Mouse (Mus musculus): ENCODE results near the gene Enah.
A peak's percentile ranks its signal among the peaks of the same experiment; 100 is the strongest.

Enah gene

GRCm38 (mm10) chr1:182019926-182020801 is at the start of gene Enah:
Enah (minus strand) TSS chr1:182019990.
- peak; percentile 29 for DNase-seq (ENCODE audit: low spot score)

- no peak for DNase-seq (ENCODE audit: low spot score)
These were observed 48.3 kb upstream of the Enah start for GRCm38 (mm10) chr1:182068136-182068535.

GRCm38 (mm10) chr1:182066527-182067465 is 47.0 kb upstream of the Enah start:
- DNase-seq (ENCODE audit: low spot score) = no peak

GRCm38 (mm10) chr1:182063716-182064115 is 43.9 kb upstream of the Enah start:
- DNase-seq (ENCODE audit: low spot score) = no peak

GRCm38 (mm10) chr1:182062801-182063200 is 43.0 kb upstream of the Enah start:
- DNase-seq (ENCODE audit: low spot score) = no peak

GRCm38 (mm10) chr1:182061203-182061602 is 41.4 kb upstream of the Enah start:
- DNase-seq (ENCODE audit: low spot score) = no peak

GRCm38 (mm10) chr1:182059806-182060205 is 40.0 kb upstream of the Enah start:
- DNase-seq (ENCODE audit: low spot score) = no peak

- DNase-seq (ENCODE audit: low spot score) = no peak
These were observed 38.2 kb upstream of the Enah start for GRCm38 (mm10) chr1:182057998-182058397.

- no peak for DNase-seq (ENCODE audit: low spot score)
These were observed 35.3 kb upstream of the Enah start for GRCm38 (mm10) chr1:182055122-182055521.

- DNase-seq (ENCODE audit: low spot score) = no peak
These were observed 34.9 kb upstream of the Enah start for GRCm38 (mm10) chr1:182054651-182055050.

GRCm38 (mm10) chr1:182052973-182053372 is 33.2 kb upstream of the Enah start:
- no peak for DNase-seq (ENCODE audit: low spot score)

- no peak for DNase-seq (ENCODE audit: low spot score)
These were observed 32.6 kb upstream of the Enah start for GRCm38 (mm10) chr1:182052385-182052784.

- no peak for DNase-seq (ENCODE audit: low spot score)
These were observed 30.0 kb upstream of the Enah start for GRCm38 (mm10) chr1:182049813-182050212.

- no peak for DNase-seq (ENCODE audit: low spot score)
These were observed 28.3 kb upstream of the Enah start for GRCm38 (mm10) chr1:182048101-182048500.

- DNase-seq (ENCODE audit: low spot score) = no peak
These were observed 27.4 kb upstream of the Enah start for GRCm38 (mm10) chr1:182047016-182047690.

GRCm38 (mm10) chr1:182045208-182045607 is 25.4 kb upstream of the Enah start:
- no peak for DNase-seq (ENCODE audit: low spot score)

GRCm38 (mm10) chr1:182040538-182040937 is 20.7 kb upstream of the Enah start:
- DNase-seq (ENCODE audit: low spot score) = no peak

GRCm38 (mm10) chr1:182031757-182032156 is 12.0 kb upstream of the Enah start:
- DNase-seq (ENCODE audit: low spot score) = no peak

GRCm38 (mm10) chr1:182031066-182031465 is 11.3 kb upstream of the Enah start:
- no peak for DNase-seq (ENCODE audit: low spot score)

GRCm38 (mm10) chr1:182029989-182030649 is 10.3 kb upstream of the Enah start:
- DNase-seq (ENCODE audit: low spot score) = no peak

Data from ovary, postnatal 10 days (tissue).